Mouse (Mus musculus): ENCODE measurements around the gene Atp6v1e1.

The Atp6v1e1 gene

DNA sequence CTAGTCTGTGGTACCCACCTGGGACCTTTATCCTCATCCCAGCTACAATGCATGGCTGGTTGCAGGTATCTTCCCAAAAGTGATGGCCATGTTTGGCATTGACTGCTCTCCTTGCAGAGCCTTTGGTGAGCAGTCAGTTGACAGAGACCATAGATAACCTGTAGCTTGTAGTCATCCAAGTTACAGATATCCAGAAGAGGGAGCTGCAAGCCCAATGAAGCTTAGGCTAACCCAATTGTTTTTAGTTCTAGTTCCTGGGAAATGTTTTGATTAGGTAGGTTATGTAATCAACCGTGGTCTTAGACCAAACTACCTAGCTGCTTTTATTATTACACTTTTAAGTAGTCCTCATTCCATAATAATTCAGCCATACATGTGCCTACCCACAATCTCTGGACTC is 51.2 kb downstream of the Atp6v1e1 start:
- DNase-seq (ENCODE audit: low spot score), result no peak

DNA sequence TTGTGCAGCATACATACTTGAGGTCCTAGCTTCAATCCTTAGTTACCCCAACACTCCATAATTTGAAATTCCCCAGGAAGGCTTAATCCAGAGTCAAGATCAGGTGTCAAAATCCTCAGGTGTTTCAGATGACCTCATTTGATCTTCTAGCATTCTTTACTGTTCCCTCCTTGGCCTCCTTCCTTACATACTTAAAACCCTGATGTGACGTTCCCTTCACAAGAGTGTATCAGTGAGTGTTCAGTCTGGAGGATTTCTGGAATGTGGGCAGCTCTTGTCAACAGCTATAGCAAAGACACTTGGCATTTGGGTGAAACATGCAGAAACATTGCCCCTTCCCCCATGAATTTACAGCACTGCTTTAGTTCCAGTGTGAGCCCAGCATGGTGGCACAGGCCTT is 52.6 kb downstream of the Atp6v1e1 start:
- DNase-seq (ENCODE audit: low spot score), result no peak

DNA sequence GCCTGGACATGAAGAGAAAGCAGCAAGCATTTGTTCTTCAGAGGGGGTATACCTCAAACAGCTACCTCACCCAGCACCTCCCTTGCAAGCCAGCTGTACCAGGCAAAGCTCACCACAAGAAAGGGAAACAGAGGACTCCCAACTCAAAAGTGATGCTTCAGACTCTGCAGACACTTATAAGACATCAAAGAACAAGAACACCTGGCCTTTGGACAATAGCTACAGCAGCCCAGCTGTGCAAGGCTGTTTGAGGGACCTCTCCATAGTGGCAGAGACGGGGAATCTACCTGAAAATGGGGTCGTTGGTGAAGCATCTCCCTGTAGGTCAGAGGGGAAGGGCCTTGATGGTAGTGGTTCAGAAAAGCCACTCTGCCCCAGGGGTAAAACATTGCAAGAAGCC is 61.4 kb downstream of the Atp6v1e1 start:
- no peak for DNase-seq (ENCODE audit: low spot score)

DNA sequence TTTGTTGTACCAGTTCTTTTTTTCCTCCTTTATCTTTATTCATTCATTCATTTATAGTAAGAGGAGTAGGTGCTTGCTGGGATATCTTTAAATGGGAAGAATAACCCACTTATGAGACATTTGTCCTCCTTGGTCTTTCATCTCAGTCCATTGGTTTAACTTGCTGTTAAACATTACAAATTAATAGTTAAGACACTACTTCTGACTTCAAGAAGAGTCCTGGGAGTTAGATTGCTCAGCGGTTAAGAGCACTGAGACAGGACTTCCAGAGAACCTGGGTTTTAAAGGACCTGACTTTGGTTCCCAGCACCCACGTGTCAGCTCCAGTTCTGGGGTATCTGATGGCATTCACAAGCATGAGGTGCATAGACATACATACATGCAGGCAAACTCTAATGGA is 76.2 kb downstream of the Atp6v1e1 start:
- no peak for DNase-seq (ENCODE audit: low spot score)

Data from T-cell, adult 2 months (primary cell).